Mouse (Mus musculus) granulocyte monocyte progenitor cell, adult 5-6 weeks (primary cell): ENCODE results near the gene Sipa1l3. TPM values are rescaled to one million over a fixed set of nuclear protein-coding genes. Genes with fewer than 3 reads are reported as not detected.

Experiments
- ATAC-seq: replicated peaks from 2 replicates; pipeline ENCODE4 v1.8.0; 2016; ENCODE audit warnings: mild to moderate bottlenecking, moderate TSS enrichment, inconsistent platforms; ENCODE audit not compliant: poor library complexity, severe bottlenecking
- total RNA-seq, 2 experiments: library from RNA; stranded (forward) in 1 of 2; stranded (reverse) in 1 of 2; fragments of 200-712, 200-1000 nt in 1 of 2; fragments of >200 nt in 1 of 2; fragmentation: Nextera tagmentation in 1 of 2; gene quantifications; 2 replicates each; pipeline ENCODE4 v1.2.3; 2014 to 2017

Gene Sipa1l3
- total RNA-seq, 2 experiments from 2014 or later: 5.8 to 39.4 TPM

GRCm38 (mm10) chr7:29271687-29272465 is 246.6 kb downstream of the Sipa1l3 start:
- no peak for ATAC-seq

- ATAC-seq: peak; percentile 37
Measured at GRCm38 (mm10) chr7:29270445-29270844, 248.0 kb downstream of the Sipa1l3 start.

Other genes starting within 250 kb of the Sipa1l3 start
- gene Spint2, start 236.7 kb downstream of the Sipa1l3 start, total RNA-seq (2014; fragmentation: Nextera tagmentation): 45.1 and 55.0 TPM in 2 replicates
- 24.4 and 29.9 TPM in 2 replicates for gene Spint2, start 236.7 kb downstream of the Sipa1l3 start, total RNA-seq (2017)
- gene Ppp1r14a, start 229.3 kb downstream of the Sipa1l3 start, total RNA-seq (2014; fragmentation: Nextera tagmentation): not detected in 2 replicates
- not detected in 2 replicates for gene Ppp1r14a, start 229.3 kb downstream of the Sipa1l3 start, total RNA-seq (2017)
- gene Dpf1, start 214.7 kb downstream of the Sipa1l3 start, total RNA-seq (2014; fragmentation: Nextera tagmentation): not detected in 2 replicates
- gene Dpf1, start 214.7 kb downstream of the Sipa1l3 start, total RNA-seq (2017): 0.22 TPM in 1 of 2 replicates, not detected in the other
- not detected in 2 replicates for gene Catsperg2, start 208.4 kb upstream of the Sipa1l3 start, total RNA-seq (2014; fragmentation: Nextera tagmentation)
- gene Catsperg2, start 208.4 kb upstream of the Sipa1l3 start, total RNA-seq (2017): not detected in 2 replicates
- gene Zfp84, start 249.9 kb upstream of the Sipa1l3 start, total RNA-seq (2014; fragmentation: Nextera tagmentation): 13.8 and 16.9 TPM in 2 replicates
- 19.3 and 21.4 TPM in 2 replicates for gene Zfp84, start 249.9 kb upstream of the Sipa1l3 start, total RNA-seq (2017)